In genomic region chr7:27685681-27686080, GRCm38 (mm10) we compare ENCODE assay signal across 8 mouse cellular contexts. TPM values are rescaled to one million over a fixed set of nuclear protein-coding genes. Genes with fewer than 3 reads are reported as not detected.
DNase-seq lines count a peak whose midpoint lies in the region; ATAC-seq lines count a peak whose summit lies in the region.

No protein-coding gene starts in this region.

- whole genome bisulfite sequencing in heart, embryonic 16.5 days = 0% methylated on average over 6 of the region's 6 CpGs
- WGBS in heart, embryonic 11.5 days (ENCODE audit: insufficient replicate concordance) = 3% methylated on average over 6 of the region's 6 CpGs
- WGBS in hindbrain, embryonic 10.5 days = 1% methylated on average over 6 of the region's 6 CpGs
- 0% methylated on average over 6 of the region's 6 CpGs for WGBS in midbrain, embryonic 15.5 days

- H3K27me3 ChIP-seq in heart, embryonic 16.5 days (ENCODE audit: control insufficient read depth, insufficient read depth, low read length) = 0 out of 2 replicates have a peak, but pooled peaks cover 3% of the 10 kb centered on the region
- peaks cover 2% of the 10 kb centered on the region; the same call in 1 of the 2 replicates for H3K27me3 ChIP-seq in heart, embryonic 11.5 days (ENCODE audit: control insufficient read depth, insufficient read depth, low read length)
- no peaks in the 10 kb centered on the region for H3K27me3 ChIP-seq in hindbrain, embryonic 10.5 days (ENCODE audit: insufficient read depth, poor library complexity, severe bottlenecking)
- H3K27me3 ChIP-seq in midbrain, embryonic 15.5 days (replicated peaks) = no peaks in the 10 kb centered on the region

- ATAC-seq in heart, embryonic 16.5 days (replicated peaks; ENCODE audit: extremely low read depth, insufficient read depth, low FRiP score) = no peak
- no peak for ATAC-seq in heart, embryonic 11.5 days (replicated peaks; ENCODE audit: insufficient number of reproducible peaks, low FRiP score, low TSS enrichment)
- no peak for ATAC-seq in midbrain, embryonic 15.5 days (replicated peaks)
- ATAC-seq in erythroid progenitor cell, adult 5-6 weeks (replicated peaks; ENCODE audit: low FRiP score, poor library complexity, severe bottlenecking) = no peak

- H3K36me3 ChIP-seq in heart, embryonic 16.5 days (ENCODE audit: control insufficient read depth, insufficient read depth) = no peaks in the 10 kb centered on the region
- no peaks in the 10 kb centered on the region for H3K36me3 ChIP-seq in heart, embryonic 11.5 days (ENCODE audit: control insufficient read depth, insufficient read depth, low read length)
- H3K36me3 ChIP-seq in hindbrain, embryonic 10.5 days = no peaks in the 10 kb centered on the region
- H3K36me3 ChIP-seq in midbrain, embryonic 15.5 days (replicated peaks) = no peaks in the 10 kb centered on the region

- no peaks in the 10 kb centered on the region for H3K9me3 ChIP-seq in heart, embryonic 16.5 days (replicated peaks; ENCODE audit: control insufficient read depth, low read length)
- H3K9me3 ChIP-seq in heart, embryonic 11.5 days (replicated peaks; ENCODE audit: control insufficient read depth, low read length) = no peaks in the 10 kb centered on the region
- no peaks in the 10 kb centered on the region for H3K9me3 ChIP-seq in hindbrain, embryonic 10.5 days
- no peaks in the 10 kb centered on the region for H3K9me3 ChIP-seq in midbrain, embryonic 15.5 days

- H3K27ac ChIP-seq in heart, embryonic 16.5 days (ENCODE audit: low read length) = no peak overlapping the region
- no peak overlapping the region for H3K27ac ChIP-seq in heart, embryonic 11.5 days (ENCODE audit: low read depth, low read length)
- H3K27ac ChIP-seq in hindbrain, embryonic 10.5 days = peak overlapping the region; percentile 67; the same call in 1 of the 2 replicates
- H3K27ac ChIP-seq in midbrain, embryonic 15.5 days = no peak overlapping the region

- H3K4me3 ChIP-seq in heart, embryonic 16.5 days (ENCODE audit: low read length) = no peak overlapping the region
- H3K4me3 ChIP-seq in heart, embryonic 11.5 days (ENCODE audit: low read depth, low read length) = no peak overlapping the region
- peak overlapping the region; percentile 32 for H3K4me3 ChIP-seq in hindbrain, embryonic 10.5 days
- H3K4me3 ChIP-seq in midbrain, embryonic 15.5 days = peak overlapping the region; percentile 29

- H3K9ac ChIP-seq in heart, embryonic 16.5 days (ENCODE audit: low read length) = no peak overlapping the region
- no peak overlapping the region for H3K9ac ChIP-seq in heart, embryonic 11.5 days (ENCODE audit: low read depth, low read length)
- peak overlapping the region; percentile 36 for H3K9ac ChIP-seq in midbrain, embryonic 15.5 days

- H3K4me2 ChIP-seq in heart, embryonic 16.5 days (ENCODE audit: low read depth, low read length) = peak overlapping the region; percentile 0; the same call in 1 of the 2 replicates
- no peak overlapping the region for H3K4me2 ChIP-seq in heart, embryonic 11.5 days
- peak overlapping the region; percentile 50 for H3K4me2 ChIP-seq in midbrain, embryonic 15.5 days

- H3K4me1 ChIP-seq in heart, embryonic 16.5 days (ENCODE audit: control insufficient read depth, insufficient read depth, low read length) = peaks cover 4% of the 10 kb centered on the region
- peaks cover 8% of the 10 kb centered on the region for H3K4me1 ChIP-seq in heart, embryonic 11.5 days (ENCODE audit: control insufficient read depth, insufficient read depth, low read length)
- peaks cover 21% of the 10 kb centered on the region for H3K4me1 ChIP-seq in hindbrain, embryonic 10.5 days (replicated peaks)
- peaks cover 23% of the 10 kb centered on the region for H3K4me1 ChIP-seq in midbrain, embryonic 15.5 days

- peak; percentile 53 for DNase-seq in ZHBTc4 (ENCODE audit: low read depth, low spot score)
- peak; percentile 42 for DNase-seq in hindbrain, embryonic 10.5 days (ENCODE audit: low spot score)
- DNase-seq in ovary, adult 18-20 months (ENCODE audit: low spot score) = no peak
- no peak for DNase-seq in right cerebral cortex, postnatal 4 days

RNA-seq across cellular contexts. Expression of gene Zfp607b, which starts 3.5 kb away (rescaled TPM):
- 2.4 and 3.0 TPM in 2 replicates for polyA plus RNA-seq in heart, embryonic 16.5 days (2015; fragmentation: Nextera tagmentation; extraction: Ambion mirVana)
- 1.7 and 3.1 TPM in 2 replicates for polyA plus RNA-seq in heart, embryonic 11.5 days (2014; fragmentation: Nextera tagmentation; extraction: Ambion mirVana)
- 5.2 and 6.6 TPM in 2 replicates for polyA plus RNA-seq in hindbrain, embryonic 10.5 days (2016; fragmentation: Nextera tagmentation; extraction: Ambion mirVana)
- polyA plus RNA-seq in midbrain, embryonic 15.5 days (2015; fragmentation: Nextera tagmentation; extraction: Ambion mirVana) = 17.0 and 18.3 TPM in 2 replicates
- total RNA-seq in erythroid progenitor cell, adult 5-6 weeks (2015; ENCODE audit: low replicate concordance) = not detected in 2 replicates
- total RNA-seq in erythroid progenitor cell, adult 5-6 weeks (2017; ENCODE audit: low replicate concordance) = 1.7 TPM in 1 of 2 replicates, not detected in the other

RNA-seq across cellular contexts. Expression of gene Map3k10, which starts 11.3 kb away (rescaled TPM):
- 3.5 and 4.2 TPM in 2 replicates for polyA plus RNA-seq in heart, embryonic 16.5 days (2015; fragmentation: Nextera tagmentation; extraction: Ambion mirVana)
- 3.0 and 3.6 TPM in 2 replicates for polyA plus RNA-seq in heart, embryonic 11.5 days (2014; fragmentation: Nextera tagmentation; extraction: Ambion mirVana)
- polyA plus RNA-seq in hindbrain, embryonic 10.5 days (2016; fragmentation: Nextera tagmentation; extraction: Ambion mirVana) = 8.3 and 10.6 TPM in 2 replicates
- 17.2 and 19.9 TPM in 2 replicates for polyA plus RNA-seq in midbrain, embryonic 15.5 days (2015; fragmentation: Nextera tagmentation; extraction: Ambion mirVana)
- total RNA-seq in erythroid progenitor cell, adult 5-6 weeks (2015; ENCODE audit: low replicate concordance) = 0.72 and 6.7 TPM in 2 replicates
- total RNA-seq in erythroid progenitor cell, adult 5-6 weeks (2017; ENCODE audit: low replicate concordance) = 0.13 TPM in 1 of 2 replicates, not detected in the other

RNA-seq across cellular contexts. Expression of gene Ttc9b, which starts 32.0 kb away (rescaled TPM):
- polyA plus RNA-seq in heart, embryonic 16.5 days (2015; fragmentation: Nextera tagmentation; extraction: Ambion mirVana) = 0.07 TPM in 1 of 2 replicates, not detected in the other
- polyA plus RNA-seq in heart, embryonic 11.5 days (2014; fragmentation: Nextera tagmentation; extraction: Ambion mirVana) = not detected in 2 replicates
- 3.3 and 10.9 TPM in 2 replicates for polyA plus RNA-seq in hindbrain, embryonic 10.5 days (2016; fragmentation: Nextera tagmentation; extraction: Ambion mirVana)
- 71.9 and 74.4 TPM in 2 replicates for polyA plus RNA-seq in midbrain, embryonic 15.5 days (2015; fragmentation: Nextera tagmentation; extraction: Ambion mirVana)
- total RNA-seq in erythroid progenitor cell, adult 5-6 weeks (2015; ENCODE audit: low replicate concordance) = not detected in 2 replicates
- total RNA-seq in erythroid progenitor cell, adult 5-6 weeks (2017; ENCODE audit: low replicate concordance) = not detected in 2 replicates

RNA-seq across cellular contexts. Expression of gene Zfp60, which starts 45.5 kb away (rescaled TPM):
- 17.7 and 19.8 TPM in 2 replicates for polyA plus RNA-seq in heart, embryonic 16.5 days (2015; fragmentation: Nextera tagmentation; extraction: Ambion mirVana)
- 21.8 and 22.5 TPM in 2 replicates for polyA plus RNA-seq in heart, embryonic 11.5 days (2014; fragmentation: Nextera tagmentation; extraction: Ambion mirVana)
- polyA plus RNA-seq in hindbrain, embryonic 10.5 days (2016; fragmentation: Nextera tagmentation; extraction: Ambion mirVana) = 55.2 and 62.2 TPM in 2 replicates
- polyA plus RNA-seq in midbrain, embryonic 15.5 days (2015; fragmentation: Nextera tagmentation; extraction: Ambion mirVana) = 125 and 128 TPM in 2 replicates
- 0.36 and 6.3 TPM in 2 replicates for total RNA-seq in erythroid progenitor cell, adult 5-6 weeks (2015; ENCODE audit: low replicate concordance)
- 0.39 and 2.8 TPM in 2 replicates for total RNA-seq in erythroid progenitor cell, adult 5-6 weeks (2017; ENCODE audit: low replicate concordance)

Comparison
In these comparisons a context has a peak if more than half of its experiments do, and no peak if none do; other contexts are left out.
1. H3K4me3 ChIP-seq: peak in hindbrain, embryonic 10.5 days (single experiment) and midbrain, embryonic 15.5 days (single experiment); none in heart, embryonic 16.5 days (single experiment) and heart, embryonic 11.5 days (single experiment).
2. DNase-seq: peak in ZHBTc4 (single experiment) and hindbrain, embryonic 10.5 days (single experiment); none in ovary, adult 18-20 months (single experiment) and right cerebral cortex, postnatal 4 days (single experiment).